Mouse (Mus musculus): ENCODE measurements at regions not wholly inside any gene's neighbourhood (a gene's known extent, or its start where the extent isn't known, plus 50 kb on each side); places are given as distances from the start of the nearest gene placed in this dataset.

GRCm38 (mm10) chr8:78013101-78013500 is 200.0 kb upstream of the Ttc29 start:
- Histone ChIP-seq H3K27ac (ENCODE audit: low read depth, low read length) (no peak overlapping the region), H3K4me2 (ENCODE audit: low read depth, low read length, severe bottlenecking) (no peak overlapping the region), H3K4me3 (ENCODE audit: low read depth, low read length) (no peak overlapping the region), H3K4me1 (replicated peaks; ENCODE audit: control insufficient read depth, insufficient read depth, low read length) (no peaks in the 10 kb centered on the region), H3K9ac (ENCODE audit: low read length) (no peak overlapping the region), H3K9me3 (ENCODE audit: control insufficient read depth, low read length) (no peaks in the 10 kb centered on the region), H3K36me3 (ENCODE audit: control insufficient read depth, insufficient read depth, low read length) (no peaks in the 10 kb centered on the region), H3K27me3 (ENCODE audit: control insufficient read depth, insufficient read depth, low read length) (no peaks in the 10 kb centered on the region)
- ATAC-seq (replicated peaks; ENCODE audit: low FRiP score) (no peak), DNase-seq (ENCODE audit: low spot score) (no peak)

- Histone ChIP-seq H3K27me3 (ENCODE audit: control insufficient read depth, insufficient read depth, low read length) (no peaks in the 10 kb centered on the region), H3K27ac (ENCODE audit: low read depth, low read length) (no peak overlapping the region), H3K4me3 (ENCODE audit: low read depth, low read length) (no peak overlapping the region), H3K36me3 (ENCODE audit: control insufficient read depth, insufficient read depth, low read length) (no peaks in the 10 kb centered on the region), H3K9ac (ENCODE audit: low read length) (no peak overlapping the region), H3K4me2 (ENCODE audit: low read depth, low read length, severe bottlenecking) (no peak overlapping the region), H3K4me1 (replicated peaks; ENCODE audit: control insufficient read depth, insufficient read depth, low read length) (no peaks in the 10 kb centered on the region), H3K9me3 (ENCODE audit: control insufficient read depth, low read length) (no peaks in the 10 kb centered on the region)
- DNase-seq (ENCODE audit: low spot score), result no peak
- no peak for ATAC-seq (replicated peaks; ENCODE audit: low FRiP score)
- WGBS, result 62% methylated on average over 4 of the region's 4 CpGs
Measured at GRCm38 (mm10) chr8:78018430-78019180, 194.5 kb upstream of the Ttc29 start.

- Histone ChIP-seq H3K27ac (ENCODE audit: low read depth, low read length) (no peak overlapping the region), H3K36me3 (ENCODE audit: control insufficient read depth, insufficient read depth, low read length) (no peaks in the 10 kb centered on the region), H3K9me3 (ENCODE audit: control insufficient read depth, low read length) (no peaks in the 10 kb centered on the region), H3K4me2 (ENCODE audit: low read depth, low read length, severe bottlenecking) (no peak overlapping the region), H3K27me3 (ENCODE audit: control insufficient read depth, insufficient read depth, low read length) (no peaks in the 10 kb centered on the region), H3K4me3 (ENCODE audit: low read depth, low read length) (no peak overlapping the region), H3K4me1 (replicated peaks; ENCODE audit: control insufficient read depth, insufficient read depth, low read length) (no peaks in the 10 kb centered on the region), H3K9ac (ENCODE audit: low read length) (no peak overlapping the region)
- no peak for ATAC-seq (replicated peaks; ENCODE audit: low FRiP score)
- WGBS, result 79% methylated on average over 2 of the region's 2 CpGs
- no peak for DNase-seq (ENCODE audit: low spot score)
Measured at GRCm38 (mm10) chr8:78021473-78021872, 191.6 kb upstream of the Ttc29 start.

GRCm38 (mm10) chr8:78022986-78023385 is 190.1 kb upstream of the Ttc29 start:
- WGBS, result 73% methylated on average over 5 of the region's 5 CpGs
- no peak for DNase-seq (ENCODE audit: low spot score)
- H3K9me3 ChIP-seq (ENCODE audit: control insufficient read depth, low read length), result no peaks in the 10 kb centered on the region

GRCm38 (mm10) chr8:78023467-78023866 is 189.6 kb upstream of the Ttc29 start:
- H3K4me1 ChIP-seq (replicated peaks; ENCODE audit: control insufficient read depth, insufficient read depth, low read length), result no peaks in the 10 kb centered on the region
- H3K9me3 ChIP-seq (ENCODE audit: control insufficient read depth, low read length), result no peaks in the 10 kb centered on the region
- H3K27me3 ChIP-seq (ENCODE audit: control insufficient read depth, insufficient read depth, low read length), result no peaks in the 10 kb centered on the region
- no peak overlapping the region for H3K4me3 ChIP-seq (ENCODE audit: low read depth, low read length)
- ATAC-seq (replicated peaks; ENCODE audit: low FRiP score) (no peak), DNase-seq (ENCODE audit: low spot score) (no peak)
- WGBS, result 62% methylated on average over 7 of the region's 7 CpGs
- H3K36me3 ChIP-seq (ENCODE audit: control insufficient read depth, insufficient read depth, low read length), result no peaks in the 10 kb centered on the region
- H3K9ac ChIP-seq (ENCODE audit: low read length), result no peak overlapping the region
- H3K27ac ChIP-seq (ENCODE audit: low read depth, low read length), result no peak overlapping the region
- no peak overlapping the region for H3K4me2 ChIP-seq (ENCODE audit: low read depth, low read length, severe bottlenecking)

More at GRCm38 (mm10) chr8:78022986-78023385, 190.1 kb upstream of the Ttc29 start:
- H3K4me1 ChIP-seq (replicated peaks; ENCODE audit: control insufficient read depth, insufficient read depth, low read length), result no peaks in the 10 kb centered on the region
- no peak overlapping the region for H3K9ac ChIP-seq (ENCODE audit: low read length)
- H3K4me3 ChIP-seq (ENCODE audit: low read depth, low read length), result no peak overlapping the region
- H3K36me3 ChIP-seq (ENCODE audit: control insufficient read depth, insufficient read depth, low read length), result no peaks in the 10 kb centered on the region
- H3K4me2 ChIP-seq (ENCODE audit: low read depth, low read length, severe bottlenecking), result no peak overlapping the region
- H3K27ac ChIP-seq (ENCODE audit: low read depth, low read length), result no peak overlapping the region
- ATAC-seq (replicated peaks; ENCODE audit: low FRiP score), result no peak
- H3K27me3 ChIP-seq (ENCODE audit: control insufficient read depth, insufficient read depth, low read length), result no peaks in the 10 kb centered on the region

GRCm38 (mm10) chr8:78023936-78024335 is 189.2 kb upstream of the Ttc29 start:
- no peak for DNase-seq (ENCODE audit: low spot score)
- no peaks in the 10 kb centered on the region for H3K9me3 ChIP-seq (ENCODE audit: control insufficient read depth, low read length)

GRCm38 (mm10) chr8:78024964-78025363 is 188.1 kb upstream of the Ttc29 start:
- DNase-seq (ENCODE audit: low spot score), result no peak
- H3K27me3 ChIP-seq (ENCODE audit: control insufficient read depth, insufficient read depth, low read length), result no peaks in the 10 kb centered on the region
- H3K4me2 ChIP-seq (ENCODE audit: low read depth, low read length, severe bottlenecking), result no peak overlapping the region
- ATAC-seq (replicated peaks; ENCODE audit: low FRiP score), result no peak
- H3K9ac ChIP-seq (ENCODE audit: low read length), result no peak overlapping the region
- no peak overlapping the region for H3K27ac ChIP-seq (ENCODE audit: low read depth, low read length)
- no peaks in the 10 kb centered on the region for H3K4me1 ChIP-seq (replicated peaks; ENCODE audit: control insufficient read depth, insufficient read depth, low read length)
- H3K9me3 ChIP-seq (ENCODE audit: control insufficient read depth, low read length), result no peaks in the 10 kb centered on the region
- H3K4me3 ChIP-seq (ENCODE audit: low read depth, low read length), result no peak overlapping the region
- H3K36me3 ChIP-seq (ENCODE audit: control insufficient read depth, insufficient read depth, low read length), result no peaks in the 10 kb centered on the region
- 85% methylated on average over 5 of the region's 5 CpGs for WGBS

More at GRCm38 (mm10) chr8:78023936-78024335, 189.2 kb upstream of the Ttc29 start:
- Histone ChIP-seq H3K4me1 (replicated peaks; ENCODE audit: control insufficient read depth, insufficient read depth, low read length) (no peaks in the 10 kb centered on the region), H3K27me3 (ENCODE audit: control insufficient read depth, insufficient read depth, low read length) (no peaks in the 10 kb centered on the region), H3K4me3 (ENCODE audit: low read depth, low read length) (no peak overlapping the region), H3K4me2 (ENCODE audit: low read depth, low read length, severe bottlenecking) (no peak overlapping the region), H3K9ac (ENCODE audit: low read length) (no peak overlapping the region), H3K27ac (ENCODE audit: low read depth, low read length) (no peak overlapping the region), H3K36me3 (ENCODE audit: control insufficient read depth, insufficient read depth, low read length) (no peaks in the 10 kb centered on the region)
- WGBS, result 74% methylated on average over 4 of the region's 4 CpGs
- ATAC-seq (replicated peaks; ENCODE audit: low FRiP score), result no peak

GRCm38 (mm10) chr8:78027371-78027770 is 185.7 kb upstream of the Ttc29 start:
- no peak overlapping the region for H3K4me2 ChIP-seq (ENCODE audit: low read depth, low read length, severe bottlenecking)
- H3K4me1 ChIP-seq (replicated peaks; ENCODE audit: control insufficient read depth, insufficient read depth, low read length), result no peaks in the 10 kb centered on the region
- H3K27me3 ChIP-seq (ENCODE audit: control insufficient read depth, insufficient read depth, low read length), result no peaks in the 10 kb centered on the region
- DNase-seq (ENCODE audit: low spot score), result no peak
- H3K4me3 ChIP-seq (ENCODE audit: low read depth, low read length), result no peak overlapping the region
- WGBS, result 84% methylated on average over 2 of the region's 2 CpGs
- H3K9me3 ChIP-seq (ENCODE audit: control insufficient read depth, low read length), result no peaks in the 10 kb centered on the region
- H3K9ac ChIP-seq (ENCODE audit: low read length), result no peak overlapping the region
- H3K27ac ChIP-seq (ENCODE audit: low read depth, low read length), result no peak overlapping the region
- ATAC-seq (replicated peaks; ENCODE audit: low FRiP score), result no peak
- no peaks in the 10 kb centered on the region for H3K36me3 ChIP-seq (ENCODE audit: control insufficient read depth, insufficient read depth, low read length)

- 62% methylated on average over 1 of the region's 1 CpGs for WGBS
- ATAC-seq (replicated peaks; ENCODE audit: low FRiP score) (no peak), DNase-seq (ENCODE audit: low spot score) (no peak)
- H3K9me3 ChIP-seq (ENCODE audit: control insufficient read depth, low read length), result no peaks in the 10 kb centered on the region
- no peaks in the 10 kb centered on the region for H3K36me3 ChIP-seq (ENCODE audit: control insufficient read depth, insufficient read depth, low read length)
- H3K4me1 ChIP-seq (replicated peaks; ENCODE audit: control insufficient read depth, insufficient read depth, low read length), result no peaks in the 10 kb centered on the region
- no peak overlapping the region for H3K9ac ChIP-seq (ENCODE audit: low read length)
- no peak overlapping the region for H3K4me3 ChIP-seq (ENCODE audit: low read depth, low read length)
- no peak overlapping the region for H3K27ac ChIP-seq (ENCODE audit: low read depth, low read length)
- H3K4me2 ChIP-seq (ENCODE audit: low read depth, low read length, severe bottlenecking), result no peak overlapping the region
- H3K27me3 ChIP-seq (ENCODE audit: control insufficient read depth, insufficient read depth, low read length), result no peaks in the 10 kb centered on the region
Measured at GRCm38 (mm10) chr8:78028928-78029327, 184.2 kb upstream of the Ttc29 start.
